Mouse (Mus musculus): Measurements from ENCODE around the gene Mup15. TPM values are rescaled to one million over a fixed set of nuclear protein-coding genes. Genes with fewer than 3 reads are reported as not detected.
"Not testable (repeated sequence)": the region's sequence is repeated elsewhere in the genome, so short reads cannot be mapped to it uniquely, and the experiment has no call there.

Mup15 gene
- polyA plus RNA-seq (2012; rRNA removed) = not detected in 2 replicates

GRCm38 (mm10) chr4:61439643-61440042, at the start of gene Mup15:
Gene Mup15 (minus strand): TSS chr4:61439743.
- WGBS = no CpG with 5 or more reads among the region's 4 CpGs
- not testable (repeated sequence) for H3K4me1 ChIP-seq (ENCODE audit: control insufficient read depth, insufficient read depth, insufficient read length); H3K27ac ChIP-seq (ENCODE audit: insufficient read depth, low read length); H3K4me3 ChIP-seq (ENCODE audit: extremely low read depth, insufficient read depth, insufficient read length); H3K27me3 ChIP-seq (ENCODE audit: control insufficient read depth, insufficient read depth, low read length); DNase-seq (ENCODE audit: low read depth in 1 of 2, low spot score in 2 of 2); H3K36me3 ChIP-seq (ENCODE audit: control insufficient read depth, insufficient read depth, low read length)

Other genes with a start within 250 kb of the Mup15 start
- not detected in 2 replicates for gene Mup13, start 211.5 kb downstream of the Mup15 start, polyA plus RNA-seq (2012; rRNA removed)
- gene Mup14, start 135.7 kb downstream of the Mup15 start, polyA plus RNA-seq (2012; rRNA removed) = not detected in 2 replicates
- not detected in 2 replicates for gene Mup16, start 79.8 kb upstream of the Mup15 start, polyA plus RNA-seq (2012; rRNA removed)
- not detected in 2 replicates for gene Mup17, start 156.1 kb upstream of the Mup15 start, polyA plus RNA-seq (2012; rRNA removed)
- gene Mup18, start 234.4 kb upstream of the Mup15 start, polyA plus RNA-seq (2012; rRNA removed) = not detected in 2 replicates